Mouse (Mus musculus) limb, embryonic 12.5 days (tissue): ENCODE data around the gene Nat14. TPM values are rescaled to one million over a fixed set of nuclear protein-coding genes. Genes with fewer than 3 reads are reported as not detected.
"Not testable (repeated sequence)": the region's sequence is repeated elsewhere in the genome, so short reads cannot be mapped to it uniquely, and the experiment has no call there.

Experiments used
- ATAC-seq: fragments of 200-750 bp; cut with Nextera tagmentation; 2 replicates; pipeline ENCODE4 v1.8.0; 2017; ENCODE audit warnings: low read depth, moderate TSS enrichment; ENCODE audit not compliant: insufficient number of reproducible peaks, insufficient read depth, low FRiP score, low TSS enrichment
- H3K27ac ChIP-seq: fragments of 300-500 bp; sonication (generic); 2 replicates; pipeline ENCODE4 v1.5.1; 2016; ENCODE audit warnings: mild to moderate bottlenecking, moderate library complexity
- H3K27me3 ChIP-seq: fragments of 300-500 bp; sonication (generic); 2 replicates; pipeline ENCODE4 v1.6.1; 2016; ENCODE audit warnings: mild to moderate bottlenecking, moderate library complexity
- H3K36me3 ChIP-seq: fragments of 300-500 bp; sonication (generic); 2 replicates; pipeline ENCODE4 v1.6.1; 2016; ENCODE audit warnings: mild to moderate bottlenecking, moderate library complexity
- H3K4me1 ChIP-seq: fragments of 300-500 bp; sonication (generic); replicated peaks from 2 replicates; pipeline ENCODE4 v1.6.1; 2016
- H3K4me2 ChIP-seq: fragments of 300-500 bp; sonication (generic); 2 replicates; pipeline ENCODE4 v1.6.1; 2016; ENCODE audit warnings: mild to moderate bottlenecking, moderate library complexity
- H3K4me3 ChIP-seq: fragments of 300-500 bp; sonication (generic); replicated peaks from 2 replicates; pipeline ENCODE4 v1.5.1; 2016; ENCODE audit warnings: mild to moderate bottlenecking
- H3K9ac ChIP-seq: fragments of 300-500 bp; sonication (generic); replicated peaks from 2 replicates; pipeline ENCODE4 v1.6.1; 2016; ENCODE audit warnings: mild to moderate bottlenecking, moderate library complexity
- H3K9me3 ChIP-seq: fragments of 300-500 bp; sonication (generic); 2 replicates; pipeline ENCODE4 v1.6.1; 2016; ENCODE audit warnings: mild to moderate bottlenecking, moderate library complexity
- WGBS: fragments of 180-500 bp; shearing (Covaris S2); methylation state at CpG from one replicate; pipeline ENCODE4 v1.1.7; 2016; 5-methylcytosine and 5-hydroxymethylcytosine counted together
- polyA plus RNA-seq: library from polyadenylated mRNA; unstranded; fragments of >200 nt; fragmentation: Nextera tagmentation; extraction: Ambion mirVana; gene quantifications from 2 replicates; pipeline ENCODE4 v1.2.1, GENCODE M21; 2016

The Nat14 gene
- polyA plus RNA-seq: 3.1 and 4.4 TPM in 2 replicates

GRCm38 (mm10) chr7:4921824-4922482 lies at the start of gene Nat14:
Nat14 (plus strand) TSS chr7:4922028.
- H3K4me3 ChIP-seq: peak within 1 kb of the TSS; percentile 35
- H3K9me3 ChIP-seq: no peaks in the 10 kb centered on the region
- H3K4me1 ChIP-seq: peaks cover 67% of the 10 kb centered on the region
- H3K4me2 ChIP-seq: peak within 1 kb of the TSS; percentile 72
- no peaks in the 10 kb centered on the region for H3K27me3 ChIP-seq
- H3K9ac ChIP-seq: peak within 1 kb of the TSS; percentile 51
- 33% methylated on average over 8 of the region's 8 CpGs for WGBS
- H3K27ac ChIP-seq: peak within 1 kb of the TSS; percentile 96
- ATAC-seq: no peak
- H3K36me3 ChIP-seq: peaks cover 47% of the 10 kb centered on the region

- Histone ChIP-seq H3K27me3 (no peaks in the 10 kb centered on the region), H3K36me3 (no peaks in the 10 kb centered on the region), H3K4me2 (peak within 1 kb of the TSS; percentile 82), H3K27ac (no peak within 1 kb of the TSS), H3K9me3 (no peaks in the 10 kb centered on the region), H3K9ac (peak within 1 kb of the TSS; percentile 60), H3K4me3 (peak within 1 kb of the TSS; percentile 53), H3K4me1 (peaks cover 14% of the 10 kb centered on the region)
- under 1% methylated on average over 22 of the region's 22 CpGs for WGBS
- peak; percentile 99 for ATAC-seq
Measured at GRCm38 (mm10) chr7:4876753-4877221, 45.0 kb upstream of the Nat14 start, which contains the start of gene Isoc2a. Isoc2a (plus strand) TSS chr7:4877153.

- no peaks in the 10 kb centered on the region for H3K36me3 ChIP-seq
- H3K4me3 ChIP-seq: peak overlapping the region; percentile 53
- no peak for ATAC-seq
- H3K9me3 ChIP-seq: no peaks in the 10 kb centered on the region
- peak overlapping the region; percentile 60 for H3K9ac ChIP-seq
- H3K4me2 ChIP-seq: peak overlapping the region; percentile 82
- H3K27ac ChIP-seq: no peak overlapping the region
- H3K4me1 ChIP-seq: peaks cover 14% of the 10 kb centered on the region
- 8% methylated on average over 11 of the region's 11 CpGs for WGBS
- no peaks in the 10 kb centered on the region for H3K27me3 ChIP-seq
Measured at GRCm38 (mm10) chr7:4877226-4877625, 44.6 kb upstream of the Nat14 start.

GRCm38 (mm10) chr7:4878186-4878585 lies 43.6 kb upstream of the Nat14 start:
- peak overlapping the region; percentile 60; the same call in 1 of the 2 replicates for H3K9ac ChIP-seq
- no peak for ATAC-seq
- H3K4me1 ChIP-seq: peaks cover 14% of the 10 kb centered on the region
- H3K4me2 ChIP-seq: no peak overlapping the region
- H3K36me3 ChIP-seq: no peaks in the 10 kb centered on the region
- H3K27ac ChIP-seq: no peak overlapping the region
- no peaks in the 10 kb centered on the region for H3K27me3 ChIP-seq
- no peaks in the 10 kb centered on the region for H3K9me3 ChIP-seq
- no peak overlapping the region for H3K4me3 ChIP-seq

GRCm38 (mm10) chr7:4879036-4879435 lies 42.8 kb upstream of the Nat14 start:
- H3K4me2 ChIP-seq, H3K9me3 ChIP-seq, H3K9ac ChIP-seq, ATAC-seq, H3K4me3 ChIP-seq, H3K36me3 ChIP-seq, H3K27me3 ChIP-seq, H3K27ac ChIP-seq: not testable (repeated sequence)
- H3K4me1 ChIP-seq: peaks cover 14% of the 10 kb centered on the region
- 97% methylated on average over 1 of the region's 1 CpGs for WGBS

- H3K27ac ChIP-seq: no peak overlapping the region
- no peaks in the 10 kb centered on the region for H3K36me3 ChIP-seq
- H3K4me3 ChIP-seq: no peak overlapping the region
- peaks cover 11% of the 10 kb centered on the region; the same call in 1 of the 2 replicates for H3K9me3 ChIP-seq
- no peak for ATAC-seq
- H3K4me1 ChIP-seq: no peaks in the 10 kb centered on the region
- H3K4me2 ChIP-seq: no peak overlapping the region
- no peak overlapping the region for H3K9ac ChIP-seq
- H3K27me3 ChIP-seq: no peaks in the 10 kb centered on the region
- 77% methylated on average over 4 of the region's 4 CpGs for WGBS
Measured at GRCm38 (mm10) chr7:4886680-4887079, 35.1 kb upstream of the Nat14 start.

- Histone ChIP-seq H3K9me3 (no peaks in the 10 kb centered on the region), H3K4me2 (no peak overlapping the region), H3K27me3 (peaks cover 22% of the 10 kb centered on the region), H3K4me3 (no peak overlapping the region), H3K36me3 (no peaks in the 10 kb centered on the region), H3K27ac (no peak overlapping the region), H3K4me1 (0 out of 2 replicates have a peak, but pooled peaks cover 2% of the 10 kb centered on the region), H3K9ac (no peak overlapping the region)
- ATAC-seq: no peak
- 65% methylated on average over 11 of the region's 11 CpGs for whole genome bisulfite sequencing
Measured at GRCm38 (mm10) chr7:4895186-4895585, 26.6 kb upstream of the Nat14 start.

- no peak overlapping the region for H3K27ac ChIP-seq
- peaks cover 33% of the 10 kb centered on the region for H3K27me3 ChIP-seq
- peak overlapping the region; percentile 16 for H3K4me3 ChIP-seq
- no peaks in the 10 kb centered on the region for H3K36me3 ChIP-seq
- H3K9ac ChIP-seq: no peak overlapping the region; the same call in 1 of the 2 replicates
- H3K4me1 ChIP-seq: 0 out of 2 replicates have a peak, but pooled peaks cover 2% of the 10 kb centered on the region
- 14% methylated on average over 17 of the region's 18 CpGs for WGBS
- H3K9me3 ChIP-seq: peaks cover 4% of the 10 kb centered on the region
- peak overlapping the region; percentile 50 for H3K4me2 ChIP-seq
- no peak; the same call in 1 of the 2 replicates for ATAC-seq
Measured at GRCm38 (mm10) chr7:4898851-4899648, 22.8 kb upstream of the Nat14 start.

- 7% methylated on average over 19 of the region's 19 CpGs for WGBS
- no peaks in the 10 kb centered on the region for H3K36me3 ChIP-seq
- H3K27me3 ChIP-seq: peaks cover 33% of the 10 kb centered on the region
- H3K4me3 ChIP-seq: peak overlapping the region; percentile 16
- H3K9me3 ChIP-seq: peaks cover 4% of the 10 kb centered on the region
- H3K4me2 ChIP-seq: peak overlapping the region; percentile 50
- H3K27ac ChIP-seq: no peak overlapping the region
- no peak for ATAC-seq
- H3K4me1 ChIP-seq: 0 out of 2 replicates have a peak, but pooled peaks cover 2% of the 10 kb centered on the region
- no peak overlapping the region; the same call in 1 of the 2 replicates for H3K9ac ChIP-seq
Measured at GRCm38 (mm10) chr7:4899649-4900522, 21.9 kb upstream of the Nat14 start.

- 0 out of 2 replicates have a peak, but pooled peaks cover 2% of the 10 kb centered on the region for H3K4me1 ChIP-seq
- no peak overlapping the region for H3K27ac ChIP-seq
- peaks cover 4% of the 10 kb centered on the region for H3K9me3 ChIP-seq
- 0 out of 2 replicates have a peak overlapping the region, but pooled peaks have one; percentile 5 for H3K4me2 ChIP-seq
- no peaks in the 10 kb centered on the region for H3K36me3 ChIP-seq
- WGBS: 35% methylated on average over 11 of the region's 11 CpGs
- H3K27me3 ChIP-seq: peaks cover 33% of the 10 kb centered on the region
- no peak overlapping the region for H3K4me3 ChIP-seq
- H3K9ac ChIP-seq: no peak overlapping the region
- ATAC-seq: no peak
Measured at GRCm38 (mm10) chr7:4900523-4900851, 21.3 kb upstream of the Nat14 start.
